Mouse (Mus musculus): ENCODE results near the gene Zfp36l2. TPM values are rescaled to one million over a fixed set of nuclear protein-coding genes. Genes with fewer than 3 reads are reported as not detected.
"Not testable (repeated sequence)": the region's sequence is repeated elsewhere in the genome, so short reads cannot be mapped to it uniquely, and the experiment has no call there.

Zfp36l2 gene
- total and polyA plus RNA-seq, 3 experiments = 68.5 to 174 (median 93.6) TPM

- H3K9ac ChIP-seq (ENCODE audit: control insufficient read depth, low read depth, low read length, poor library complexity, severe bottlenecking) = peak overlapping the region; percentile 93
- H3K4me3 ChIP-seq (ENCODE audit: control insufficient read depth in 1 of 2, insufficient read depth in 1 of 2, low read depth in 2 of 2, low read length in 2 of 2) = peak overlapping the region; percentile 48 to 75
- TF ChIP-seq ZNF384 (IDR thresholded peaks at IDR 0.05; ENCODE audit: low read depth, low read length) (no peak), TBP (IDR thresholded peaks at IDR 0.05; ENCODE audit: low read depth, low read length) (peak; percentile 83), CTCF (IDR thresholded peaks at IDR 0.05 in 2 of 3, conservative IDR thresholded peaks at IDR 0.05 in 1 of 3; ENCODE audit: control insufficient read depth in 1 of 3, insufficient read depth in 1 of 3, low read depth in 2 of 3, low read length in 3 of 3, poor library complexity in 1 of 3, severe bottlenecking in 1 of 3) (0 out of 6 replicates have a peak, but pooled peaks of 1 of the 3 experiments have one; percentile 0), POLR2A (IDR thresholded peaks at IDR 0.05; ENCODE audit: control insufficient read depth in 1 of 2, insufficient read depth in 1 of 2, low read depth in 1 of 2, low read length in 2 of 2, poor library complexity in 1 of 2) (peak; percentile 68 to 78)
- H3K27me3 ChIP-seq (ENCODE audit: control insufficient read depth in 1 of 2, insufficient read depth in 2 of 2, low read length in 2 of 2) = no peaks in the 10 kb centered on the region
- no peaks in the 10 kb centered on the region for H3K9me3 ChIP-seq (replicated peaks; ENCODE audit: insufficient read depth, low read length)
- peaks cover 8 to 13% of the 10 kb centered on the region in 2 experiments for H3K36me3 ChIP-seq (ENCODE audit: control insufficient read depth in 1 of 2, insufficient read depth in 2 of 2, low read length in 2 of 2)
- H3K79me2 ChIP-seq (ENCODE audit: control insufficient read depth, insufficient read depth, low read length, poor library complexity) = peaks cover 49% of the 10 kb centered on the region
- peaks cover 10 to 23% of the 10 kb centered on the region in 2 experiments for H3K4me1 ChIP-seq (ENCODE audit: control insufficient read depth in 1 of 2, insufficient read depth in 2 of 2, low read length in 2 of 2)
- peak overlapping the region; percentile 97 for H3K27ac ChIP-seq (ENCODE audit: control insufficient read depth, low read depth, low read length)
- peak; percentile 96 for DNase-seq (ENCODE audit: low read depth, low spot score)
Observed at GRCm38 (mm10) chr17:84188374-84188961, 721 bp upstream of the Zfp36l2 start.

GRCm38 (mm10) chr17:84187264-84187663 lies 483 bp downstream of the Zfp36l2 start:
- not testable (repeated sequence) for H3K27me3 ChIP-seq (ENCODE audit: control insufficient read depth in 1 of 2, insufficient read depth in 2 of 2, low read length in 2 of 2); H3K9me3 ChIP-seq (replicated peaks; ENCODE audit: insufficient read depth, low read length); DNase-seq (ENCODE audit: low read depth, low spot score)
- H3K4me1 ChIP-seq (ENCODE audit: control insufficient read depth in 1 of 2, insufficient read depth in 2 of 2, low read length in 2 of 2) = peaks cover 10 to 26% of the 10 kb centered on the region in 2 experiments
- peak overlapping the region; percentile 78 to 85 for H3K4me3 ChIP-seq (ENCODE audit: control insufficient read depth in 1 of 2, insufficient read depth in 1 of 2, low read depth in 2 of 2, low read length in 2 of 2)
- H3K79me2 ChIP-seq (ENCODE audit: control insufficient read depth, insufficient read depth, low read length, poor library complexity) = peaks cover 61% of the 10 kb centered on the region
- peak overlapping the region; percentile 92 for H3K9ac ChIP-seq (ENCODE audit: control insufficient read depth, low read depth, low read length, poor library complexity, severe bottlenecking)
- H3K27ac ChIP-seq (ENCODE audit: control insufficient read depth, low read depth, low read length) = peak overlapping the region; percentile 96
- H3K36me3 ChIP-seq (ENCODE audit: control insufficient read depth in 1 of 2, insufficient read depth in 2 of 2, low read length in 2 of 2) = peaks cover 8 to 17% of the 10 kb centered on the region in 2 experiments

- peak overlapping the region; percentile 96 for H3K27ac ChIP-seq (ENCODE audit: control insufficient read depth, low read depth, low read length)
- H3K9ac ChIP-seq (ENCODE audit: control insufficient read depth, low read depth, low read length, poor library complexity, severe bottlenecking) = peak overlapping the region; percentile 92
- H3K4me1 ChIP-seq (ENCODE audit: control insufficient read depth in 1 of 2, insufficient read depth in 2 of 2, low read length in 2 of 2) = peaks cover 10 to 27% of the 10 kb centered on the region in 2 experiments
- DNase-seq (ENCODE audit: low read depth, low spot score) = peak; percentile 87
- H3K9me3 ChIP-seq (replicated peaks; ENCODE audit: insufficient read depth, low read length) = no peaks in the 10 kb centered on the region
- H3K4me3 ChIP-seq (ENCODE audit: control insufficient read depth in 1 of 2, insufficient read depth in 1 of 2, low read depth in 2 of 2, low read length in 2 of 2) = peak overlapping the region; percentile 71 to 72
- H3K36me3 ChIP-seq (ENCODE audit: control insufficient read depth in 1 of 2, insufficient read depth in 2 of 2, low read length in 2 of 2) = peaks cover 8 to 17% of the 10 kb centered on the region in 2 experiments
- H3K27me3 ChIP-seq (ENCODE audit: control insufficient read depth in 1 of 2, insufficient read depth in 2 of 2, low read length in 2 of 2) = no peaks in the 10 kb centered on the region
- TF ChIP-seq POLR2AphosphoS2 (IDR thresholded peaks at IDR 0.05; ENCODE audit: low read length) (no peak), CTCF (IDR thresholded peaks at IDR 0.05 in 2 of 3, conservative IDR thresholded peaks at IDR 0.05 in 1 of 3; ENCODE audit: control insufficient read depth in 1 of 3, insufficient read depth in 1 of 3, low read depth in 2 of 3, low read length in 3 of 3, poor library complexity in 1 of 3, severe bottlenecking in 1 of 3) (peak in 1 of 3 experiments; percentile 27; a peak in 1 of 6 replicates), SIN3A (IDR thresholded peaks at IDR 0.05; ENCODE audit: low read length) (no peak), UBTF (IDR thresholded peaks at IDR 0.05; ENCODE audit: borderline replicate concordance, insufficient read depth, low read depth, low read length) (peak; percentile 96), GABPA (IDR thresholded peaks at IDR 0.05; ENCODE audit: low read depth, low read length) (no peak), POLR2AphosphoS5 (IDR thresholded peaks at IDR 0.05; ENCODE audit: borderline replicate concordance, low read depth, low read length) (peak; percentile 95), MAX (IDR thresholded peaks at IDR 0.05; ENCODE audit: low read length) (no peak)
- H3K79me2 ChIP-seq (ENCODE audit: control insufficient read depth, insufficient read depth, low read length, poor library complexity) = peaks cover 67% of the 10 kb centered on the region
Observed at GRCm38 (mm10) chr17:84186451-84187202, 1.1 kb downstream of the Zfp36l2 start.
